Mouse (Mus musculus) ES-E14 (cell line): ENCODE data around the gene Wdr81.

Experiments used
- HCFC1 ChIP-seq: IDR thresholded peaks from 2 replicates; pipeline ENCODE4 v1.6.1; 2012; ENCODE audit warnings: low read length, inconsistent platforms, borderline replicate concordance; ENCODE audit not compliant: insufficient read depth
- MAFK ChIP-seq: IDR thresholded peaks from 2 replicates; pipeline ENCODE4 v1.6.1; 2014; ENCODE audit warnings: mild to moderate bottlenecking, low read depth, low read length, inconsistent platforms; ENCODE audit not compliant: insufficient read depth
- ZC3H11A ChIP-seq: IDR thresholded peaks from 2 replicates; pipeline ENCODE4 v1.6.1; 2012; ENCODE audit warnings: low read depth, mild to moderate bottlenecking, inconsistent platforms, low read length, borderline replicate concordance

DNA sequence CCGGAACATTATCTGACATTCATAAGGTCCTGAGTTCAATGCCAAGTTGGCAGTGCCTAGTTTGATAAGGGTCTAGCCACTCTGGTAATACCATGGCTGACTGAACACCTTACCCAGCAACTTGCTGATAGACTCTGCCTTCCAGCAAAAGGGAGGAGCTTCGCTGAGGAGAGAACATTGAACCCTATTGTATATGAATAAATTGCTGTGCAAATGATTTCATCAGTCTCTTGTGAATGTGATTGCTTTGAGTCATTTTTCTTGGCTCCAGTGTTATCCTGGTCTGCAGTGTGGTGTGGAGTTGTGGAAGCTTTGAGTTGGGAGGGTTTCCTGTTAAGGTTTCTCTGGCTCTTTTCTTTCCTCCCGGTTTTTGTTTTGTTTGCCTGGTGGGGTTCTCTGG lies 16.2 kb upstream of the Wdr81 start:
- TF ChIP-seq ZC3H11A: no peak
- no peak for TF ChIP-seq HCFC1
- no peak for TF ChIP-seq MAFK
